Mouse (Mus musculus) CH12.LX (cell line): ENCODE data around the gene Plxna1. TPM values are rescaled to one million over a fixed set of nuclear protein-coding genes. Genes with fewer than 3 reads are reported as not detected.

Experiments
- DNase-seq: peaks from one replicate; pipeline ENCODE4 v3.0.0-alpha.2; 2013; ENCODE audit errors: extremely low read depth
- H3K27ac ChIP-seq: 2 replicates; pipeline ENCODE4 v1.5.1; 2012; ENCODE audit warnings: low read depth, mild to moderate bottlenecking, control low read depth, moderate library complexity; ENCODE audit not compliant: insufficient read depth
- H3K27me3 ChIP-seq: replicated peaks from 2 replicates; pipeline ENCODE3; 2012; ENCODE audit warnings: inconsistent platforms
- H3K36me3 ChIP-seq, 2 experiments: replicated peaks in 1 of 2; 2 replicates each; pipeline versions ENCODE3 to v1.6.1; 2012; ENCODE audit warnings: inconsistent platforms in 1 of 2, low read length in 1 of 2, mild to moderate bottlenecking in 1 of 2, mixed read lengths in 1 of 2, moderate library complexity in 1 of 2; ENCODE audit not compliant: control insufficient read depth in 1 of 2, insufficient read depth in 1 of 2
- H3K4me1 ChIP-seq, 2 experiments: 2 replicates each; pipeline ENCODE4 v1.6.1; 2012; ENCODE audit warnings: inconsistent platforms in 1 of 2, moderate library complexity in 1 of 2; ENCODE audit not compliant: insufficient read depth in 2 of 2, control insufficient read depth in 1 of 2
- H3K4me2 ChIP-seq: 2 replicates; pipeline ENCODE4 v1.6.1; 2012; ENCODE audit warnings: low read depth, mild to moderate bottlenecking, control low read depth; ENCODE audit not compliant: poor library complexity, insufficient read depth, severe bottlenecking
- H3K4me3 ChIP-seq, 3 experiments: fragments of 150-350 bp in 1 of 3; sonication (generic) in 1 of 3; replicated peaks in 1 of 3; 2 replicates each; pipeline versions ENCODE3 to v1.5.1; 2011 to 2012; ENCODE audit warnings: low read depth in 2 of 3, low read length in 2 of 3, mild to moderate bottlenecking in 2 of 3, moderate library complexity in 2 of 3, control low read depth in 1 of 3, improper control_type of control experiment in 1 of 3, inconsistent platforms in 1 of 3, mixed read lengths in 1 of 3; ENCODE audit not compliant: poor library complexity in 1 of 3
- H3K79me2 ChIP-seq: replicated peaks from 2 replicates; pipeline ENCODE4 v1.6.1; 2012; ENCODE audit warnings: mild to moderate bottlenecking, moderate library complexity; ENCODE audit not compliant: control insufficient read depth, poor library complexity, insufficient read depth, severe bottlenecking; ENCODE audit errors: extremely low read depth
- H3K9ac ChIP-seq: 2 replicates; pipeline ENCODE4 v1.6.1; 2012; ENCODE audit warnings: low read depth, mild to moderate bottlenecking, control low read depth, moderate library complexity; ENCODE audit not compliant: insufficient read depth
- H3K9me3 ChIP-seq: replicated peaks from 2 replicates; pipeline ENCODE3; 2012; ENCODE audit warnings: low read length, inconsistent platforms, mixed read lengths
- E2F4 ChIP-seq: IDR thresholded peaks from 2 replicates; pipeline ENCODE4 v1.6.1; 2011; ENCODE audit warnings: low read depth, low read length, improper control_type of control experiment; ENCODE audit not compliant: insufficient replicate concordance
- EP300 ChIP-seq: IDR thresholded peaks from 2 replicates; pipeline ENCODE4 v1.6.1; 2011; ENCODE audit warnings: low read length, improper control_type of control experiment
- ETS1 ChIP-seq: conservative IDR thresholded peaks from 2 replicates; pipeline ENCODE4 v1.6.1; 2012; ENCODE audit warnings: low read depth, mild to moderate bottlenecking, inconsistent platforms, low read length, improper control_type of control experiment, moderate library complexity
- GABPA ChIP-seq: IDR thresholded peaks from 2 replicates; pipeline ENCODE4 v1.6.1; 2012; ENCODE audit warnings: low read depth, low read length, improper control_type of control experiment, inconsistent platforms; ENCODE audit not compliant: insufficient replicate concordance
- IRF4 ChIP-seq: IDR thresholded peaks from 2 replicates; pipeline ENCODE4 v1.6.1; 2014; ENCODE audit warnings: low read depth, mild to moderate bottlenecking, inconsistent platforms, low read length, improper control_type of control experiment
- MAX ChIP-seq: IDR thresholded peaks from 2 replicates; pipeline ENCODE4 v1.6.1; 2011; ENCODE audit warnings: low read length, improper control_type of control experiment
- MXI1 ChIP-seq: IDR thresholded peaks from 2 replicates; pipeline ENCODE4 v1.6.1; 2011; ENCODE audit warnings: mild to moderate bottlenecking, low read depth, low read length, improper control_type of control experiment
- NRF1 ChIP-seq: IDR thresholded peaks from 2 replicates; pipeline ENCODE4 v1.6.1; 2014; ENCODE audit warnings: low read depth, mild to moderate bottlenecking, inconsistent platforms, low read length, improper control_type of control experiment, moderate library complexity
- PAX5 ChIP-seq: IDR thresholded peaks from 2 replicates; pipeline ENCODE4 v1.6.1; 2012; ENCODE audit warnings: low read length, inconsistent platforms, mixed read lengths
- POLR2A ChIP-seq: IDR thresholded peaks from 2 replicates; pipeline ENCODE4 v1.6.1; 2011; ENCODE audit warnings: low read depth, mild to moderate bottlenecking, improper control_type of control experiment, low read length
- SIN3A ChIP-seq: IDR thresholded peaks from 2 replicates; pipeline ENCODE4 v1.6.1; 2012; ENCODE audit warnings: low read length, improper control_type of control experiment, inconsistent platforms
- SMC3 ChIP-seq: IDR thresholded peaks from 2 replicates; pipeline ENCODE4 v1.6.1; 2011; ENCODE audit warnings: low read depth, low read length, improper control_type of control experiment
- UBTF ChIP-seq: IDR thresholded peaks from 2 replicates; pipeline ENCODE4 v1.6.1; 2012; ENCODE audit warnings: low read depth, mild to moderate bottlenecking, inconsistent platforms, low read length, improper control_type of control experiment, moderate library complexity
- USF2 ChIP-seq: conservative IDR thresholded peaks from 2 replicates; pipeline ENCODE4 v1.6.1; 2011; ENCODE audit warnings: low read depth, low read length, improper control_type of control experiment
- ZMIZ1 ChIP-seq: IDR thresholded peaks from 2 replicates; pipeline ENCODE4 v1.6.1; 2012; ENCODE audit warnings: low read depth, mild to moderate bottlenecking, inconsistent platforms, low read length, improper control_type of control experiment
- ZNF384 ChIP-seq: IDR thresholded peaks from 2 replicates; pipeline ENCODE4 v1.6.1; 2012; ENCODE audit warnings: low read depth, low read length, improper control_type of control experiment, inconsistent platforms
- dilution Hi-C: fragments of 300-500 bp; cut with MboI; formaldehyde crosslinking; loops from 2 replicates; pipeline ENCODE4 v1.14.3; 2020; ENCODE audit warnings: low sequenced_read_pairs; ENCODE audit not compliant: extremely low pct_unique_long_range_greater_than_20kb, extremely low pct_ligation_motif_present
- in situ Hi-C: fragments of 300-500 bp; cut with MboI; formaldehyde crosslinking; loops from 3 replicates; pipeline ENCODE4 v1.14.3; 2019; ENCODE audit warnings: low sequenced_read_pairs, low pct_ligation_motif_present, low pct_unique_long_range_greater_than_20kb, mixed read lengths
- polyA plus RNA-seq: library from polyadenylated mRNA; unstranded; fragments of >175 nt; gene quantifications from 2 replicates; pipeline ENCODE4 v1.2.1, GENCODE M21; 2012; ENCODE audit warnings: low read depth; ENCODE audit not compliant: insufficient read length
- total RNA-seq, 2 experiments: library from RNA; depleted of rRNA; stranded (reverse); fragments of 300-350 nt in 1 of 2; fragments of >200 nt in 1 of 2; gene quantifications; 2 replicates each; pipeline ENCODE4 v1.2.3; 2012 to 2014

Gene Plxna1
- total and polyA plus RNA-seq, 3 experiments: 8.9 to 29.5 (median 18.5) TPM

DNA sequence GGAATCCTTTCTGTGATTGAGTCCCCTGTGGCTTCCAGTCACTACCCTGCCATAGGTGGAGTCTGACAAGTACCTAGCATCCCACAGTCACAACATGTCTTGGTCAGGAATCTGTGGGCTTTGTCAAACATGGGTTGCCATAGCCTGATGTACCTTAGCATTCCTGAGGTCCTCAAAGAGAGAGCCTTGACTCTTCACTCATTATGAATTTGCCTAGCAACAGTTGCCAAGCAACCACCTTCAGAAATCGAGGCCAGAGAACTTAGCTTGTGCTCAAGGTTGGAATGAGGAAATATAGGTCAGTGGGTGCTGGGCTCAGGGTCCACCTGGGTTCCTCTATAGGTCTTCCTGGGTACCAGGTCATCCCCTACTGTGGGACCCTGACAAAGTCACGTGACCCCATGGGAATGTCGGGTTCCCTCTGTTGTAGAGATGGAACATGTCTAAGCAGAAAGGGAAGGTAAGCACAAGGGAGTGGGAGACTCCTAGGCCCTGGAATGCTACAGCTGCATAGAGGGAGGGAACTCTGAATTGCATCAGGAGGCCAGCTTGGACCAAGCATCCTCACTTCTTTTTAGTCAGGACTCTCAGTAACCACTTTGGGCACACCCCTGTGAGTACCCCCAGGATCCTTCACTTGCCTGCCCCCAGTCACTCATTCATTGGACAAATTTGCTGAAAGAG lies 57.9 kb downstream of the Plxna1 start:
- no peak for DNase-seq
- Histone ChIP-seq H3K4me1 (peaks cover 6 to 25% of the 10 kb centered on the region in 2 experiments; a peak in 3 of 4 replicates), H3K27ac (no peak overlapping the region), H3K36me3 (no peaks in the 10 kb centered on the region), H3K4me3 (no peak overlapping the region), H3K9ac (no peak overlapping the region), H3K9me3 (peaks cover 15% of the 10 kb centered on the region), H3K4me2 (no peak overlapping the region), H3K79me2 (no peaks in the 10 kb centered on the region), H3K27me3 (no peaks in the 10 kb centered on the region)
- dilution Hi-C loops (no loop called here), in situ Hi-C loops (no loop called here)
- no peak for TF ChIP-seq IRF4
- TF ChIP-seq NRF1: no peak
- no peak for TF ChIP-seq MXI1
- TF ChIP-seq SMC3: no peak
- TF ChIP-seq E2F4: no peak
- TF ChIP-seq ETS1: no peak
- TF ChIP-seq USF2: no peak
- no peak for TF ChIP-seq ZNF384
- no peak for TF ChIP-seq PAX5
- no peak for TF ChIP-seq ZMIZ1
- no peak for TF ChIP-seq GABPA
- TF ChIP-seq UBTF: no peak
- no peak for TF ChIP-seq SIN3A
- TF ChIP-seq MAX: no peak

DNA sequence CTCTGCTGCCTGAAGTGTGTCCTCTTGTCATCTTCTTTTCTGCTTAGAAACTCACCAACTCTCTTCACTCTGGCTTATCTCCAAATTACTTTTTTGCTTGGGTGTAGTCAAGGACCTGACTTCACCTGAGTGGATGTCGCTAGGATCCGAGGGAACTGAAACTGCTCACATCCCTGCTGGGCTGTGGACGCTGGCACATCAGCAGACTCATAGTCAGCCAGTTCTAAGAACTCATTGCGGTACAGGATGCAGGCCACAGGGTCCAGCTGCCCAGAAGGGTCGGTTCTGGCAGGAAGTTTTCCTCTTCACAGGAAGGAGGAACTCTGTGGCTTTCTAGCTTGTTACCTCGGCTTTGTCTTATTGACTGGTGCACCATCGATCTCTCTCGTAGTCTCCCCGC lies 62.6 kb downstream of the Plxna1 start:
- H3K4me1 ChIP-seq: peaks cover 23 to 47% of the 10 kb centered on the region in 2 experiments
- dilution Hi-C loops: no loop called here
- H3K27ac ChIP-seq: no peak overlapping the region
- DNase-seq: peak; percentile 34
- H3K9me3 ChIP-seq: peaks cover 2% of the 10 kb centered on the region
- no peaks in the 10 kb centered on the region for H3K79me2 ChIP-seq
- H3K4me3 ChIP-seq: no peak overlapping the region
- TF ChIP-seq ZMIZ1 (no peak), ETS1 (no peak), EP300 (peak; percentile 40; the same call in 1 of the 2 replicates), IRF4 (no peak), POLR2A (no peak)
- no peaks in the 10 kb centered on the region for H3K36me3 ChIP-seq
- H3K27me3 ChIP-seq: no peaks in the 10 kb centered on the region
- H3K9ac ChIP-seq: no peak overlapping the region
- in situ Hi-C loops: no loop called here
- H3K4me2 ChIP-seq: no peak overlapping the region
